Comparison of ENCODE assay signal across 1 mouse cellular context in the genomic region with DNA sequence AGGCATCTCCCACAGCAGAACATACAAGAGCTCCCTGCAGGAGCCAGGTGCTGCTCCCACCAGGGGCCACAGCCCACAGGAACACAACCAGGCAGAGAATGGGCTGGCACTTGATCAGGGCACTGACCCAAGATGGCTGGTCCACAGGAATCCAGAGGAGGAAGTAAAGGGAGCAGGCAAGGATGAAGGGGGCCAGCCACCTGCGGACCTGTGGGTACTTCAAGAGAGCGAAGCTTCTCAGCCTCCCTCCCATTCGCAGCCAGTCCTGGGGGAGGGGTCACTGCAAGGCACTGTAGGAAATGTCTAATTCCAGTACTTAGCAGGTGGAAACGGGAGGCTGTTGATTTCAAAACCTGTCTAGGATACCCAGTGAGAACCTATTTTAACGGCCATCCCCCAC.
TF ChIP-seq lines count a peak whose summit lies in the region.

No protein-coding gene starts in this region.

TF ChIP-seq in MEL, 35 proteins besides CTCF, POLR2A, EP300 and RAD21:
- TF ChIP-seq MEF2A (IDR thresholded peaks at IDR 0.05; ENCODE audit: extremely low read depth, insufficient replicate concordance, low read depth, low read length, poor library complexity, severe bottlenecking) (no peak), POLR2AphosphoS2 (IDR thresholded peaks at IDR 0.05; ENCODE audit: low read length) (no peak), HCFC1 (IDR thresholded peaks at IDR 0.05; ENCODE audit: low read depth, low read length) (no peak), RCOR1 (IDR thresholded peaks at IDR 0.05; ENCODE audit: low read depth, low read length) (no peak), NRF1 (IDR thresholded peaks at IDR 0.05; ENCODE audit: insufficient read depth, low read depth, low read length, poor library complexity, severe bottlenecking) (no peak), MYB (IDR thresholded peaks at IDR 0.05; ENCODE audit: low read depth, low read length) (no peak), NELFE (IDR thresholded peaks at IDR 0.05; ENCODE audit: low read depth, low read length) (no peak), ZMIZ1 (IDR thresholded peaks at IDR 0.05; ENCODE audit: low read depth, low read length) (no peak), KAT2A (conservative IDR thresholded peaks at IDR 0.05; ENCODE audit: low read depth, low read length) (no peak), GATA1 (IDR thresholded peaks at IDR 0.05; ENCODE audit: low read depth, low read length) (no peak), ZKSCAN1 (IDR thresholded peaks at IDR 0.05; ENCODE audit: low read depth, low read length) (no peak), CHD1 (IDR thresholded peaks at IDR 0.05; ENCODE audit: low read depth, low read length) (no peak), ZC3H11A (IDR thresholded peaks at IDR 0.05; ENCODE audit: low read depth, low read length) (no peak), MAFK (IDR thresholded peaks at IDR 0.05; ENCODE audit: borderline replicate concordance, low read depth, low read length) (no peak)
